Mouse (Mus musculus): Measurements from ENCODE around the gene Mkrn2os. TPM values are rescaled to one million over a fixed set of nuclear protein-coding genes. Genes with fewer than 3 reads are reported as not detected.

Mkrn2os gene
- total RNA-seq, 2 experiments from 2014 or later = not detected

Other genes with a start within 250 kb of the Mkrn2os start
- 2.8 and 6.5 TPM in 2 replicates for gene Pparg, start 231.6 kb downstream of the Mkrn2os start, total RNA-seq (2015)
- gene Pparg, start 231.6 kb downstream of the Mkrn2os start, total RNA-seq (2017) = 2.0 and 2.7 TPM in 2 replicates
- 2.9 and 3.0 TPM in 2 replicates for gene Tsen2, start 47.9 kb downstream of the Mkrn2os start, total RNA-seq (2015)
- 3.4 and 8.7 TPM in 2 replicates for gene Tsen2, start 47.9 kb downstream of the Mkrn2os start, total RNA-seq (2017)
- gene Mkrn2, start 9.3 kb upstream of the Mkrn2os start, total RNA-seq (2015) = 5.4 and 8.7 TPM in 2 replicates
- gene Mkrn2, start 9.3 kb upstream of the Mkrn2os start, total RNA-seq (2017) = 22.7 and 22.8 TPM in 2 replicates
- gene Raf1, start 84.1 kb upstream of the Mkrn2os start, total RNA-seq (2015) = 140 and 149 TPM in 2 replicates
- gene Raf1, start 84.1 kb upstream of the Mkrn2os start, total RNA-seq (2017) = 84.8 and 108 TPM in 2 replicates
- gene Tmem40, start 169.8 kb upstream of the Mkrn2os start, total RNA-seq (2015) = 7.7 and 12.4 TPM in 2 replicates
- gene Tmem40, start 169.8 kb upstream of the Mkrn2os start, total RNA-seq (2017) = 7.7 and 15.2 TPM in 2 replicates
- 0.34 and 0.38 TPM in 2 replicates for gene Cand2, start 182.0 kb upstream of the Mkrn2os start, total RNA-seq (2015)
- 0.07 and 0.24 TPM in 2 replicates for gene Cand2, start 182.0 kb upstream of the Mkrn2os start, total RNA-seq (2017)
- gene Rpl32, start 216.2 kb upstream of the Mkrn2os start, total RNA-seq (2015) = 2,908 and 2,972 TPM in 2 replicates
- gene Rpl32, start 216.2 kb upstream of the Mkrn2os start, total RNA-seq (2017) = 3,179 and 3,683 TPM in 2 replicates
- gene Efcab12, start 245.8 kb upstream of the Mkrn2os start, total RNA-seq (2015) = 0.09 TPM in 1 of 2 replicates, not detected in the other
- gene Efcab12, start 245.8 kb upstream of the Mkrn2os start, total RNA-seq (2017) = not detected in 2 replicates

Data from megakaryocyte, adult 5-6 weeks (primary cell).